Mouse (Mus musculus): Measurements from ENCODE around the gene Yaf2.
"Not testable (repeated sequence)": the region's sequence is repeated elsewhere in the genome, so short reads cannot be mapped to it uniquely, and the experiment has no call there.

GRCm38 (mm10) chr15:93372525-93373119, 35.9 kb upstream of the Yaf2 start:
- TF ChIP-seq POLR2A (IDR thresholded peaks at IDR 0.05; ENCODE audit: low read depth, low read length); CTCF (IDR thresholded peaks at IDR 0.05; ENCODE audit: borderline replicate concordance, insufficient read depth, low read length): not testable (repeated sequence)

Data from embryonic fibroblast, embryonic 13.5 days (primary cell).